14 mouse cellular contexts compared by ENCODE assay signal in the genomic region with DNA sequence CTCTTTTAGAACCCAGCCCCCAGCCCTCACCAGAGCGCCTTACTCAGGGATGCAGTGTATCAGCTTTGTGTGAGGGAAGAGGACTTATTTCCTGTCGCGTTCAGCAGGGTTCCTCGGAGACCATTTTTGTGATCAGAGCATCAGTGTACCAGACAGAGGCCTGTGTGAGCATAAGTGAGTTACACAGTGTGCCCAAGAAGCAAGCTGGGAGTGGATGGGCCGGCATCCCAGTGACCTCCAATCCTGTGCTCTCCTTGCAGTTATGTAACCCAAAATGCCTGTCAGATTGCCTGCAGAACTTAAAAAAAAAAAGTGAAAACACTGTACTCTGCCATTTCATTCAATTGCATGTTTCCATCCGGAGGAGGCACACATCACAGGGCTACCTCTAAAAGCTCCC.
A peak's percentile ranks its signal among the peaks of the same experiment; 100 is the strongest.
DNase-seq lines count a peak whose midpoint lies in the region; ATAC-seq and TF ChIP-seq lines count a peak whose summit lies in the region.
"Had no signal": no experiment of that assay in that cellular context is flagged by ENCODE, and none has a peak within 500 bp of the region (broad histone marks: within the 10 kb centered on the region; RNA-seq: fewer than 3 reads in every experiment).

No protein-coding gene starts in this region.

- DNase-seq in forebrain, embryonic 10.5 days (ENCODE audit: extremely low spot score, low spot score), result no peak
- no peak for DNase-seq in neural tube, embryonic 10.5 days (ENCODE audit: extremely low spot score, low spot score)
- no peak for DNase-seq in hindbrain, postnatal 0 days (ENCODE audit: low spot score)
- no peak for DNase-seq in cerebellum, postnatal 25 days
- DNase-seq: cerebellum, adult 11-12 months; heart, adult 2 months; heart, postnatal 14 days; kidney, adult 2 months; right cerebral cortex, postnatal 4 days; thymus, postnatal 36 days had no signal

- TF ChIP-seq CTCF in hindbrain, postnatal 0 days (IDR thresholded peaks at IDR 0.05; ENCODE audit: low read depth), result no peak

- WGBS in forebrain, embryonic 10.5 days, result 57% methylated on average over 6 of the region's 6 CpGs
- 39% methylated on average over 6 of the region's 6 CpGs for WGBS in forebrain, embryonic 13.5 days
- 27% methylated on average over 6 of the region's 6 CpGs for WGBS in neural tube, embryonic 12.5 days
- 44% methylated on average over 6 of the region's 6 CpGs for WGBS in hindbrain, postnatal 0 days
- 36% methylated on average over 6 of the region's 6 CpGs for WGBS in kidney, embryonic 15.5 days

- H3K27me3 ChIP-seq in forebrain, embryonic 10.5 days (ENCODE audit: poor library complexity, severe bottlenecking), result no peaks in the 10 kb centered on the region
- no peaks in the 10 kb centered on the region for H3K27me3 ChIP-seq in forebrain, embryonic 13.5 days
- no peaks in the 10 kb centered on the region for H3K27me3 ChIP-seq in neural tube, embryonic 12.5 days (replicated peaks)
- no peaks in the 10 kb centered on the region for H3K27me3 ChIP-seq in hindbrain, postnatal 0 days (ENCODE audit: insufficient read depth, low read length)
- no peaks in the 10 kb centered on the region for H3K27me3 ChIP-seq in kidney, embryonic 15.5 days

- no peak overlapping the region for H3K4me2 ChIP-seq in forebrain, embryonic 13.5 days
- H3K4me2 ChIP-seq in neural tube, embryonic 12.5 days (replicated peaks), result no peak overlapping the region
- H3K4me2 ChIP-seq in hindbrain, postnatal 0 days (ENCODE audit: low read depth, low read length), result no peak overlapping the region
- H3K4me2 ChIP-seq in kidney, embryonic 15.5 days, result no peak overlapping the region

- H3K36me3 ChIP-seq in forebrain, embryonic 10.5 days (replicated peaks), result no peaks in the 10 kb centered on the region
- H3K36me3 ChIP-seq in forebrain, embryonic 13.5 days (ENCODE audit: poor library complexity, severe bottlenecking), result no peaks in the 10 kb centered on the region
- H3K36me3 ChIP-seq in neural tube, embryonic 12.5 days, result no peaks in the 10 kb centered on the region
- H3K36me3 ChIP-seq in hindbrain, postnatal 0 days (ENCODE audit: insufficient read depth, low read length), result no peaks in the 10 kb centered on the region
- no peaks in the 10 kb centered on the region for H3K36me3 ChIP-seq in kidney, embryonic 15.5 days

- H3K4me1 ChIP-seq in forebrain, embryonic 10.5 days, result peaks cover 18% of the 10 kb centered on the region
- peaks cover 13% of the 10 kb centered on the region for H3K4me1 ChIP-seq in forebrain, embryonic 13.5 days
- H3K4me1 ChIP-seq in neural tube, embryonic 12.5 days, result peaks cover 21% of the 10 kb centered on the region
- H3K4me1 ChIP-seq in hindbrain, postnatal 0 days (ENCODE audit: insufficient read depth, low read length), result peaks cover 11% of the 10 kb centered on the region; the same call in 1 of the 2 replicates
- peaks cover 28% of the 10 kb centered on the region for H3K4me1 ChIP-seq in kidney, embryonic 15.5 days

- H3K9me3 ChIP-seq in forebrain, embryonic 10.5 days, result no peaks in the 10 kb centered on the region
- H3K9me3 ChIP-seq in forebrain, embryonic 13.5 days (replicated peaks), result no peaks in the 10 kb centered on the region
- H3K9me3 ChIP-seq in neural tube, embryonic 12.5 days, result no peaks in the 10 kb centered on the region
- no peaks in the 10 kb centered on the region for H3K9me3 ChIP-seq in hindbrain, postnatal 0 days (ENCODE audit: low read length)
- no peaks in the 10 kb centered on the region for H3K9me3 ChIP-seq in kidney, embryonic 15.5 days (replicated peaks)

- H3K9ac ChIP-seq in forebrain, embryonic 13.5 days, result no peak overlapping the region
- no peak overlapping the region for H3K9ac ChIP-seq in neural tube, embryonic 12.5 days
- H3K9ac ChIP-seq in hindbrain, postnatal 0 days (replicated peaks; ENCODE audit: low read length), result no peak overlapping the region; the same call in 1 of the 2 replicates
- H3K9ac ChIP-seq in kidney, embryonic 15.5 days, result no peak overlapping the region

- ATAC-seq in forebrain, embryonic 13.5 days, result no peak
- no peak for ATAC-seq in neural tube, embryonic 12.5 days (ENCODE audit: low FRiP score, low read depth)
- ATAC-seq in hindbrain, postnatal 0 days, result peak; percentile 43; the same call in 1 of the 2 replicates
- no peak for ATAC-seq in megakaryocyte-erythroid progenitor cell, adult 5-6 weeks (replicated peaks; ENCODE audit: low FRiP score, low TSS enrichment, poor library complexity, severe bottlenecking)
- ATAC-seq in kidney, embryonic 15.5 days (replicated peaks; ENCODE audit: low FRiP score), result no peak

- peak overlapping the region; percentile 4 for H3K27ac ChIP-seq in forebrain, embryonic 10.5 days
- no peak overlapping the region for H3K27ac ChIP-seq in forebrain, embryonic 13.5 days
- H3K27ac ChIP-seq in neural tube, embryonic 12.5 days, result 0 out of 2 replicates have a peak overlapping the region, but pooled peaks have one; percentile 5
- peak overlapping the region; percentile 36; the same call in 1 of the 2 replicates for H3K27ac ChIP-seq in hindbrain, postnatal 0 days
- no peak overlapping the region for H3K27ac ChIP-seq in kidney, embryonic 15.5 days
- H3K27ac ChIP-seq: heart, adult 2 months had no signal

- no peak overlapping the region for H3K4me3 ChIP-seq in forebrain, embryonic 10.5 days
- H3K4me3 ChIP-seq in forebrain, embryonic 13.5 days, result no peak overlapping the region
- no peak overlapping the region for H3K4me3 ChIP-seq in neural tube, embryonic 12.5 days
- H3K4me3 ChIP-seq in hindbrain, postnatal 0 days (ENCODE audit: low read length), result no peak overlapping the region
- no peak overlapping the region for H3K4me3 ChIP-seq in kidney, embryonic 15.5 days (replicated peaks)
- H3K4me3 ChIP-seq: heart, adult 2 months had no signal

Comparison
In these comparisons a context has a peak if more than half of its experiments do, and no peak if none do; other contexts are left out.
1. H3K27ac ChIP-seq: peak in forebrain, embryonic 10.5 days (single experiment), neural tube, embryonic 12.5 days (single experiment) and hindbrain, postnatal 0 days (single experiment); none in forebrain, embryonic 13.5 days (single experiment) and kidney, embryonic 15.5 days (single experiment).